Mouse (Mus musculus): Measurements from ENCODE around the gene Mrpl2.

Mrpl2 gene

GRCm38 (mm10) chr17:46627409-46627808 lies 18.6 kb upstream of the Mrpl2 start:
- 75% methylated on average over 6 of the region's 6 CpGs for WGBS

DNA sequence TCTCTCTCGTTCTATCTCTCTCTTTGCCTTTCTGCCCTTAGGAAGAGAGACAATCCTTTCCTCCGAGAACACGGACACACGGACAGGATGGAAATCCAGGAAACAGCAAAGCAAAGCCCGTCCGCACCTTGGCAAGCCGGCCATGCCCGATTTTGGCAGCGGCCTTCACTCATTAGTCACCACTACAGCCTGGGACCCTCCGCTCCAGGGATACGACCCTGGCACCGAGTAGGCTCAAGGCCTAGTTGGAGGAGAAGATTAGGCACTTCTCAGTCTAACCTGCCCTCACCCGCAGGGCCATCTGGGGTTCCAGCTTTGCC lies 17.6 kb upstream of the Mrpl2 start:
- 2% methylated on average over 13 of the region's 13 CpGs for WGBS

DNA sequence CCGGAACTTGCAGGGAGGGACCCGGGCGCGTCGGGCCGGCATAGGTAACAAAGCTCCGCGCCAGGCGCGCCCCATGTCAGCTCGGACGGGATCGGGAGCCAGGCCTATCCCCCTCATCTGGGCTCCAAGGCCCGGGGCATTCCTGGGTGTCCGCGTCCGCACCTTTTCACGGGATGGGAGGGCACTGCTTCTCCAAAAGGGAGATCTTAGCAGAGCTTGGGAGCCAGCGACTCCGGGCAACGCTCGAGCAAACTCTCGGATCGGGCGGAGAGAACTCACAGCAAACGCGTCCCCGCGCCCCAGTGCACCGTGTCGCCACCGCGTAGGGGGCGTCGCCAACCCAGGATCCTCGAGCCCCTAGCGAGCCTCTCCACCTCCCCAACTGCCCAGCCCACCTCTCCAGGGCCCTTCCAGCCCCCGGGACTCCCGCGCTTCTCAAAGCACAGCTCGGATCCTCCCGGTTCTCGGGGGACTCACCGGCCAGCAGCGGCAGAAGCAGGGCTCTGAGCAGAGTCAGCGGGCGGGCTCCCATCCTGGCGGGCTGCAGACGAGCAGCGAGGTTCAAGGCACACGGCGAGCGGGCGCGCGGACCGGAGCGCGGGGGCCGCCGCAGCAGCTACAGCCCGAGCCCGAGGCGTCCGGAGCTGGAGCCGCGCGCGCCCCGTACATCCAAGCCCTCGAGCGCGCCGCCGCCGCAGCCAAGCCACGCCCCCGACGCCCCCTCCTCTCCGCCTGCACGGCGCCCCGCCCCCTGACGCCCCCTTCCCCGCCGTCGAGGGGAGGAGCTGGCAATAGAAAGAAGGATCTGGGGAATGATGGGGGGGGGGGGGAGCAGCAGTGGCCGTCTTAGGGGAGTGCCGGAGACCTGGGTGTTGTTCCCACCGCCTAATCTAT lies 17.0 kb upstream of the Mrpl2 start, which contains the start of gene Ptk7:
TSS of gene Ptk7 (minus strand) at position 714 of the 894 bp plus-strand sequence.
- WGBS = under 1% methylated on average over 72 of the region's 90 CpGs

- WGBS = 35% methylated on average over 12 of the region's 12 CpGs
These were observed 16.2 kb upstream of the Mrpl2 start for GRCm38 (mm10) chr17:46629685-46630441.

GRCm38 (mm10) chr17:46636831-46637523 lies 9.1 kb upstream of the Mrpl2 start:
- 6% methylated on average over 15 of the region's 15 CpGs for WGBS

GRCm38 (mm10) chr17:46639929-46640328 lies 6.1 kb upstream of the Mrpl2 start:
- 87% methylated on average over 9 of the region's 9 CpGs for whole genome bisulfite sequencing

DNA sequence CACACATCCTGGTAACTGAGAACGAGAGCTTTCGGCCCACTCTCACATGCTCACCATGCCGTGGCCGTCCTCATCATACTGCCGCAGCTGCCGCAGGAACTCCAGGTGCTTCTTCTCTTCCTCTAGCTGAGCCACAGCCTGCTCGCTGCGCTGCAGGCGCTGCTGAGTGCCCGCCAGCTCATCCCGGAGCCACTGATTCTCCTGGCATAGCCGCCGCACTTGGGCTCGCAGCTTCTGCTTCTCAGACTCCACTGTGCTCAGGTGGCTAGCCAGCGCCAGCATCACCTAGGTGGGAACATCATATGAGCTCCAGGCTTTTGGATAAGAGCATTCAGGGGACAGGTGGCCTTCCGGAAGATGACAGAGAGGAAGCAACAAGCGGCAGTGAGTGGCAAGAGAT lies 4.0 kb upstream of the Mrpl2 start:
- 94% methylated on average over 17 of the region's 17 CpGs for WGBS

DNA sequence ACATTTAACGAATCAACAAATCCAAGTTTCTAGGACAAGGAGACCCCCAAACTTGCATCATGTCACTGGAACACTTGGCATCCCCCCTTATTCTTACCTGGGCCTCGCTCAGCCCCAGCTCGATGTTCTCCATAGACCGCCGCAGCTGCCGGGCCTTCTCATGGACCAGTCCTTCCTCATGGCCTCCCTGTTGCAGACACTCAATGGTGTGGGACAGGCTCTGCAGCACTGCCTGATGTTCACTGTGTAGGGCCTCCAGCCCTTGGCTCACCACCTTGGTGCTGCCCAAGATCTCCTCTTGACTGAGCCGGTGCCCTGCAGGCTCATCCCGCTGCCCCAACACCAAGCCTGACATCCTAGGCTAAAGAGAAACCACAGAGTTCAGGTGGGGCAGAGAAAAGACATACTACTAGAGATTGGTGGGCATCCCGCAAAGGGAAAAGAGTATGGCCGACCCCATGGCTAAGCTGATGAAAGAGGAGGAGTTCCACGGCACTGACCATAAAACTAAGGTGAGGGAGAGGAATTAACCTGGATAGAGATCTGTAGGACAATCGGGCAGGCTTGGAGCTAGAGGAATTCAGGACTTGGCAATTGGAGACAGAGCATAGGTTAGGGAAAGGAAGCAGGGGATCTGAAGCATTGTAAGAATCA lies 1.8 kb upstream of the Mrpl2 start:
- 90% methylated on average over 12 of the region's 12 CpGs for WGBS

- 8% methylated on average over 11 of the region's 11 CpGs for WGBS
These were observed 1.0 kb upstream of the Mrpl2 start for GRCm38 (mm10) chr17:46644916-46645475.

DNA sequence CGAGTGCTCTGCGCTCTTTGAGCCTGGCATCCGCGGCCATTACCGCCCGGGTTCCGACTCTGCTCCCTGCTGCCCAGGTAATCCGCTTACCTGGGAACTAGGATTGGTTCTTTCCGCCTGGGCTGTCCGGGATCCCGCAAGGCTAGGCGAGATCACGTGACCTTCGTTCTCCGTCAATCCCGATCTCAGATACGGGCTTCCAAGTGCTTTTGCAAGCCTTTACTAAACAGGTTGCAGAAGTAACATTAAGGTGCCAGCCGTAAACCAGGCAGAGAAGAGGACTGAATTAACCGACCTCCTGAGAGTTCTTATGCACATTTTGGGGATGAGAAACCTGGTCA lies 263 bp downstream of the Mrpl2 start:
- under 1% methylated on average over 19 of the region's 19 CpGs for WGBS

- WGBS = 90% methylated on average over 7 of the region's 7 CpGs
These were observed 1.2 kb downstream of the Mrpl2 start for GRCm38 (mm10) chr17:46647279-46647678.

DNA sequence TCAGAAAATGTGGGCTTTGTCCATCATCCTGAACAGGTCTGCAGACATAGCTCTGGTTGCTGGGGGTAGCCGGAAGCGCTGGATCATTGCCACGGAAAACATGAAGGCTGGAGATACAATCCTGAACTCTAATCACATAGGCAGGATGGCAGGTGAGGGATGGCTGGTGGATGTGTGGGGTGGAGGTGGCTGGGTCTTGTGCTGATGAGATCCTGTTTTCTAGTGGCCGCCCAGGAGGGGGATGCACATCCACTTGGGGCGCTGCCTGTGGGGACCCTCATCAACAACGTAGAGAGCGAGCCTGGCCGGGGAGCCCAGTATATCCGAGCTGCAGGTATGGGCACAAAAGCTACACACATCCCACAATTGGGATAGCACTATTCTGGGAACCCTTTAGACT lies 2.4 kb downstream of the Mrpl2 start:
- 91% methylated on average over 9 of the region's 9 CpGs for WGBS

DNA sequence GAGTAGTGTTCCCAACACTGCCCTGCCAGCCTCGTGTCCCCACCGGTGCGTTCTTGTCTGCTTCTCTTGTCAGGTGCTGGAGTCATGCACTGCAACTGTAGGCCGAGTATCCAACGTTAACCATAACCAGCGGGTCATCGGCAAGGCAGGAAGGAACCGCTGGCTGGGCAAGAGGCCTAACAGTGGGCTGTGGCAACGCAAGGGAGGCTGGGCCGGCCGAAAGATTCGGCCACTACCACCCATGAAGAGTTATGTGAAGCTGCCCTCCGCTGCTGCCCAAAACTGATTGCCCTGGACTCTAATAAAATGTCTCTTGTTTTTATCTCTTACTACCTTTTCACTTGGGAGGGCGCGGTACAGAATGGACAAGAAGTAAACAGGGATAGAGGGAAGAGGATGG lies 3.8 kb downstream of the Mrpl2 start:
- WGBS = 28% methylated on average over 15 of the region's 15 CpGs

- WGBS = under 1% methylated on average over 58 of the region's 58 CpGs
These were observed 4.4 kb downstream of the Mrpl2 start, which contains the start of gene Cul7 for GRCm38 (mm10) chr17:46650232-46651031. Gene Cul7 (plus strand): TSS chr17:46650337.

DNA sequence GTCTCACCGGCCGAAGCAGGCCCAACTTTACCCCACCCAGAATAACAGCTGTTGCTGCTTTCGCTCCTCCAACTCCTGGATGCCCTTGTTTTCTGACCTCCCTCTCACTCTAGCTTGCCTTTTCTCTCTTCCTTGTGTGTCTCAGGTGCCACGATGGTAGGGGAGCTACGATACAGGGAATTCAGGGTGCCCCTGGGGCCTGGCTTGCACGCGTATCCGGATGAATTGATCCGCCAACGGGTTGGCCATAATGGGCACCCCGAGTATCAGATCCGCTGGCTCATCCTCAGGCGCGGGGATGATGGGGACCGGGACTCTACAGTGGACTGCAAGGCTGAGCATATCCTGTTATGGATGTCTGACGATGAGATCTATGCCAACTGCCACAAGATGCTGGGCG lies 5.3 kb downstream of the Mrpl2 start:
- 66% methylated on average over 17 of the region's 17 CpGs for WGBS

DNA sequence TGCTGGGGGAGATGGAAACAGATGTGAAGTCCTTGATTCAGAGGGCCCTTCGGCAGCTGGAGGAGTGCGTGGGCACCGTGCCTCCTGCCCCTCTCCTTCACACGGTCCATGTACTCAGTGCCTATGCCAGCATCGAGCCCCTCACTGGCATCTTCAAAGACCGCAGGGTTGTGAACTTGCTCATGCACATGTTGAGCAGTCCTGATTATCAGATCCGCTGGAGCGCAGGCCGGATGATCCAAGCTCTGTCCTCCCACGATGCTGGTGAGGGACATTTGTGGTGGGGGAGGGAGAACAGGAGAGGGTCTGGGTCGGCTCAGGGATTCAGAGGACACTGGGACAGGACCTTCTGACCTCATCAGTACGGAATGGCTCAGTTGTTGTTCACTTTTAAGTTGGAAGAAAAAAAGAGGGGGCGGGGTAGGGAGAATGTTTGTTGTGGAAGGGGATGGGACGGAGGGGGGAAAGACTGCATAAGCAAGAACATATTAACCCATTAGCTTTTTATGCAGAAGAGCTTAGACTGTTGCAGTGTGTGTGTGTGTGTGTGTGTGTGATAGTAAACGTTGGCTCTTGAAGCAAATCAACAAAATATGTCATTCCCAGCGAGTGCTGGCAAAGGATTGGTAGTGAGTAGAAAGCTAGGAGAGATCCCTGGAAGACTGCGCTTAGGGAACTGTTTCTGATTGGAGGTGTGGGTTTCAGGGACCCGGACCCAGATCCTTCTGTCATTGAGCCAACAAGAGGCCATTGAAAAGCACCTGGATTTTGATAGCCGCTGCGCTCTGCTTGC lies 5.9 kb downstream of the Mrpl2 start:
- 67% methylated on average over 20 of the region's 20 CpGs for WGBS

DNA sequence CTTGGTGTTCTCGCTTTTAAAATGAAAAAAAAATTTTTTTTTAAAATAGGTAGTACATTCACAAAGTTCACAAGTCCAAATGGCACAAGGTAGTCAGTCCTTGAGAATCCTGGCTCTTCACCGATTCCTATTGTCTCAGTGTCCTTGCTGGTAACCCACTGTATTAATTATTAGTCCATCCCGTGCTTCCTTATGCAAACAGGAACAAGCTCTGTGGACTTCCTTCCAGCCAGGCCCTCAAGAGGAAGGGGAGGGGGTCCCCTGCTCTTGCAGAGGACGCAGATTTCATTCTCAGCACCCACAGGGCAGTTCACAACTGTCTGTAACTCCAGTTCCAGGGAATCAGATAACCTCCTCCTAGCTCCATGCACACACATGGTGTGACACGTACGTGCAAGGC lies 10.0 kb downstream of the Mrpl2 start:
- WGBS = 84% methylated on average over 6 of the region's 6 CpGs

DNA sequence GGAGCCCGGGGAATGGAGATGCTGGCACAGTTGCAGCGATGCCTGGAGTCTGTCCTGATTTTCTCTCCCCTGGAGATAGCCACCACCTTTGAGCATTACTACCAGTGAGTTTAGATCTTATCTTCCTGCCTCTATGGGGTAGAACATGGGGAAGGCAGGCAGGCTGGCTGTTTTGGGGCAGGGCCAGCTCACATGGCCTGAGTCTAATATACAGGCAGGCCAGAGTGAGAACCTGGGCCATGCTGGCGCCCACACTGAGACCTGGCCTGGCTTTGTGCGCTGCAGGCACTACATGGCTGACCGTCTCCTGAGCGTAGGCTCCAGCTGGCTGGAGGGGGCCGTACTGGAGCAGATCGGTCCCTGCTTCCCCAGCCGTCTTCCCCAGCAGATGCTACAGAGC lies 15.3 kb downstream of the Mrpl2 start:
- WGBS = 94% methylated on average over 9 of the region's 9 CpGs

DNA sequence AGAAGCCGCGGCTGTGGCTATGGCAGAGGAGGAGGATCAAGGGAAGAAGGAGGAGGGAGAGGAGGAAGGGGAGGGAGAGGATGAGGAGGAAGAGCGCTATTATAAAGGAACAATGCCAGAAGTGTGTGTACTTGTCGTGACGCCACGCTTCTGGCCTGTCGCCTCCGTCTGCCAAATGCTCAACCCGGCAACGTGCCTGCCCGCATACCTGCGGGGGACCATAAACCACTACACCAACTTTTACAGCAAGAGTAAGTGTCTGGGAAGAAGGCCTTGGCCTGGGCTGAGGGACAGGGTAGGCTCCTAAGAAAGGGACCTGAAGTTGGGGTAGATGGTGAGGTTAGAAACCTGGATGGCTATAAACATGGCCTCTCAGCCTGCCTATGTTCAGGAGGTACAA lies 16.0 kb downstream of the Mrpl2 start:
- WGBS = 88% methylated on average over 12 of the region's 12 CpGs

DNA sequence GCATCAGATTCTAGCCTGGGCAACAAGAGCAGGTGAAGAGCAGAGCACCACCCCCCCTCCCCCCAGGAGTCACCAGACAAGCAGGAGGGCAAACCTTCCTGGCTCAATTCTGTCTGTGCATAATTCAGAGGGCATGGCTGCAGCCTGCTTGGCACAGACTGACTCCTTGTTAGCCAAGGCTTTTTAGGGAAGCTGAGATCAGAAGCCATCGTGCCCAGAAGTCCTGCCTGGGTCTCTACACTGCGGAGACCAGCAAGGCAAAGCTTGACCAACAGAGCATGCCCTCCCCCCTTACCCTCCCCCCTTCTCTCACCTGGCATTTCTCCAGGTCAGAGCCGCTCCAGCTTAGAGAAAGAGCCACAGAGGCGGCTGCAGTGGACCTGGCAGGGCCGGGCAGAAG lies 16.7 kb downstream of the Mrpl2 start:
- 76% methylated on average over 5 of the region's 5 CpGs for WGBS
